Mouse (Mus musculus) right cerebral cortex, postnatal 25 days (tissue): Measurements from ENCODE around the gene Caml.
"Not testable (repeated sequence)": the region's sequence is repeated elsewhere in the genome, so short reads cannot be mapped to it uniquely, and the experiment has no call there.

Source experiments
- DNase-seq: peaks from one replicate; pipeline ENCODE4 v3.0.0; 2022

Caml gene

GRCm38 (mm10) chr13:55622649-55623541 is at the start of gene Caml:
TSS of gene Caml (plus strand) at chr13:55623005.
- DNase-seq, result peak; percentile 89

GRCm38 (mm10) chr13:55573432-55573831 is 49.4 kb upstream of the Caml start, which contains the start of gene Tmed9:
TSS of gene Tmed9 (plus strand) at chr13:55573732.
- DNase-seq, result no peak

GRCm38 (mm10) chr13:55574321-55574720 is 48.5 kb upstream of the Caml start:
- DNase-seq, result no peak

GRCm38 (mm10) chr13:55575932-55576331 is 46.9 kb upstream of the Caml start:
- DNase-seq, result no peak

- not testable (repeated sequence) for DNase-seq
Measured at GRCm38 (mm10) chr13:55576872-55577271, 45.9 kb upstream of the Caml start.

- DNase-seq, result no peak
Measured at GRCm38 (mm10) chr13:55578086-55578485, 44.7 kb upstream of the Caml start.

GRCm38 (mm10) chr13:55591961-55592490 is 30.8 kb upstream of the Caml start:
- no peak for DNase-seq

GRCm38 (mm10) chr13:55592512-55593253 is 30.1 kb upstream of the Caml start:
- peak; percentile 98 for DNase-seq

- DNase-seq, result no peak
Measured at GRCm38 (mm10) chr13:55593254-55593747, 29.5 kb upstream of the Caml start.

- peak; percentile 66 for DNase-seq
Measured at GRCm38 (mm10) chr13:55595375-55595774, 27.4 kb upstream of the Caml start.

- no peak for DNase-seq
Measured at GRCm38 (mm10) chr13:55596802-55597201, 26.0 kb upstream of the Caml start.

- DNase-seq, result peak; percentile 85
Measured at GRCm38 (mm10) chr13:55599566-55600540, 23.0 kb upstream of the Caml start, which contains the start of gene B4galt7. TSS of gene B4galt7 (plus strand) at chr13:55599896.

GRCm38 (mm10) chr13:55600657-55601056 is 22.1 kb upstream of the Caml start:
- no peak for DNase-seq

GRCm38 (mm10) chr13:55601611-55602010 is 21.2 kb upstream of the Caml start:
- DNase-seq, result peak; percentile 69

- no peak for DNase-seq
Measured at GRCm38 (mm10) chr13:55604606-55605005, 18.2 kb upstream of the Caml start.

GRCm38 (mm10) chr13:55606899-55607623 is 15.7 kb upstream of the Caml start:
- no peak for DNase-seq

GRCm38 (mm10) chr13:55607624-55608006 is 15.2 kb upstream of the Caml start:
- DNase-seq, result no peak

- DNase-seq, result no peak
Measured at GRCm38 (mm10) chr13:55611996-55612395, 10.8 kb upstream of the Caml start.

- DNase-seq, result no peak
Measured at GRCm38 (mm10) chr13:55613471-55613870, 9.3 kb upstream of the Caml start.

- DNase-seq, result no peak
Measured at GRCm38 (mm10) chr13:55619328-55619727, 3.5 kb upstream of the Caml start.

GRCm38 (mm10) chr13:55620275-55620674 is 2.5 kb upstream of the Caml start:
- DNase-seq, result no peak
